Mouse (Mus musculus) liver, embryonic 14.5 days (tissue): ENCODE measurements at regions not wholly inside any gene's neighbourhood (a gene's known extent, or its start where the extent isn't known, plus 50 kb on each side); places are given as distances from the start of the nearest gene placed in this dataset.

Experiments
- ATAC-seq: fragments of 200-750 bp; cut with Nextera tagmentation; 2 replicates; pipeline ENCODE4 v1.8.0; 2017; ENCODE audit warnings: moderate number of reproducible peaks, mild to moderate bottlenecking, moderate library complexity; ENCODE audit not compliant: insufficient read depth
- DNase-seq, 3 experiments: peaks; one replicate each; pipeline ENCODE4 v3.0.0-alpha.2; 2012 to 2013; ENCODE audit warnings: low read depth in 3 of 3, low spot score in 3 of 3
- H3K27ac ChIP-seq: fragments of 300-500 bp; sonication (generic); 2 replicates; pipeline ENCODE4 v1.5.1; 2014; ENCODE audit warnings: moderate library complexity, mild to moderate bottlenecking, control low read depth, inconsistent platforms
- H3K27me3 ChIP-seq: fragments of 300-500 bp; sonication (generic); 2 replicates; pipeline ENCODE4 v1.6.1; 2014; ENCODE audit warnings: mild to moderate bottlenecking, low read length, moderate library complexity; ENCODE audit not compliant: control insufficient read depth, insufficient read depth
- H3K36me3 ChIP-seq: fragments of 300-500 bp; sonication (generic); replicated peaks from 2 replicates; pipeline ENCODE4 v1.6.1; 2014; ENCODE audit warnings: low read depth; ENCODE audit not compliant: control insufficient read depth, insufficient read depth
- H3K4me1 ChIP-seq, 2 experiments: fragments of 200-500 bp in 1 of 2; fragments of 300-500 bp in 1 of 2; sonication (generic) in 1 of 2; replicated peaks; 2 replicates each; pipeline ENCODE4 v1.6.1; 2012 to 2014; ENCODE audit warnings: antibody characterized with exemption in 1 of 2, inconsistent platforms in 1 of 2, low read length in 1 of 2; ENCODE audit not compliant: control insufficient read depth in 2 of 2, insufficient read depth in 2 of 2
- H3K4me2 ChIP-seq: fragments of 300-500 bp; sonication (generic); 2 replicates; pipeline ENCODE4 v1.6.1; 2014; ENCODE audit warnings: low read depth, mild to moderate bottlenecking, control low read depth, moderate library complexity
- H3K4me3 ChIP-seq, 2 experiments: fragments of 200-500 bp in 1 of 2; fragments of 300-500 bp in 1 of 2; sonication (generic) in 1 of 2; 2 replicates each; pipeline ENCODE4 v1.5.1; 2012 to 2014; ENCODE audit warnings: low read depth in 2 of 2, low read length in 2 of 2, mild to moderate bottlenecking in 2 of 2, control low read depth in 1 of 2, inconsistent platforms in 1 of 2, moderate library complexity in 1 of 2; ENCODE audit not compliant: insufficient read depth in 1 of 2
- H3K9ac ChIP-seq: fragments of 300-500 bp; sonication (generic); replicated peaks from 2 replicates; pipeline ENCODE4 v1.6.1; 2014; ENCODE audit warnings: mild to moderate bottlenecking, control low read depth, moderate library complexity
- H3K9me3 ChIP-seq: fragments of 300-500 bp; sonication (generic); 2 replicates; pipeline ENCODE4 v1.6.1; 2016; ENCODE audit warnings: low read length, mixed read lengths; ENCODE audit not compliant: control insufficient read depth
- CTCF ChIP-seq: IDR thresholded peaks from 2 replicates; pipeline ENCODE4 v1.5.1; 2016; ENCODE audit warnings: antibody characterized with exemption, low read depth, control low read depth
- EP300 ChIP-seq: IDR thresholded peaks from 2 replicates; pipeline ENCODE4 v1.6.1; 2016; ENCODE audit warnings: antibody characterized with exemption, low read depth
- WGBS: fragments of 180-500 bp; shearing (Covaris S2); extraction: QIAGEN DNeasy Blood & Tissue Kit; methylation state at CpG from one replicate; pipeline ENCODE4 v1.1.7; 2014; ENCODE audit not compliant: insufficient replicate concordance; 5-methylcytosine and 5-hydroxymethylcytosine counted together

GRCm38 (mm10) chr16:77499537-77500301 lies 102.2 kb downstream of the Gm11146 start:
- H3K27ac ChIP-seq: no peak overlapping the region
- 0 out of 2 replicates have a peak, but pooled peaks have one; percentile 26 for ATAC-seq
- 61% methylated on average over 18 of the region's 18 CpGs for WGBS

GRCm38 (mm10) chr16:77495310-77495709 lies 106.6 kb downstream of the Gm11146 start:
- Histone ChIP-seq H3K4me1 (no peaks in the 10 kb centered on the region), H3K27me3 (no peaks in the 10 kb centered on the region), H3K27ac (no peak overlapping the region), H3K36me3 (no peaks in the 10 kb centered on the region), H3K4me3 (no peak overlapping the region), H3K4me2 (no peak overlapping the region), H3K9me3 (no peaks in the 10 kb centered on the region), H3K9ac (no peak overlapping the region)
- ATAC-seq: no peak
- TF ChIP-seq EP300 (no peak), CTCF (no peak)
- no peak for DNase-seq
- 73% methylated on average over 7 of the region's 7 CpGs for WGBS

More at GRCm38 (mm10) chr16:77499537-77500301, 102.2 kb downstream of the Gm11146 start:
- H3K27me3 ChIP-seq: no peaks in the 10 kb centered on the region
- TF ChIP-seq CTCF (no peak), EP300 (no peak)
- H3K4me1 ChIP-seq: no peaks in the 10 kb centered on the region
- peak; percentile 6 to 17 (median 11) for DNase-seq
- H3K4me3 ChIP-seq: no peak overlapping the region
- H3K4me2 ChIP-seq: no peak overlapping the region
- H3K36me3 ChIP-seq: no peaks in the 10 kb centered on the region
- no peak overlapping the region for H3K9ac ChIP-seq
- H3K9me3 ChIP-seq: no peaks in the 10 kb centered on the region

- 74% methylated on average over 7 of the region's 7 CpGs for WGBS
- Histone ChIP-seq H3K4me1 (no peaks in the 10 kb centered on the region), H3K4me2 (no peak overlapping the region), H3K27me3 (no peaks in the 10 kb centered on the region), H3K27ac (no peak overlapping the region), H3K4me3 (no peak overlapping the region), H3K9ac (no peak overlapping the region), H3K9me3 (no peaks in the 10 kb centered on the region), H3K36me3 (no peaks in the 10 kb centered on the region)
- ATAC-seq (no peak), DNase-seq (no peak)
- TF ChIP-seq EP300: no peak
- no peak for TF ChIP-seq CTCF
Measured at GRCm38 (mm10) chr16:77494042-77494441, 107.9 kb downstream of the Gm11146 start.

- Histone ChIP-seq H3K27ac (no peak overlapping the region), H3K4me2 (no peak overlapping the region), H3K4me3 (no peak overlapping the region), H3K27me3 (no peaks in the 10 kb centered on the region), H3K9me3 (no peaks in the 10 kb centered on the region), H3K36me3 (no peaks in the 10 kb centered on the region), H3K9ac (no peak overlapping the region), H3K4me1 (no peaks in the 10 kb centered on the region)
- 47% methylated on average over 1 of the region's 1 CpGs for WGBS
- ATAC-seq: no peak
- no peak for DNase-seq
- TF ChIP-seq EP300 (no peak), CTCF (no peak)
Measured at GRCm38 (mm10) chr16:77488155-77488554, 113.7 kb downstream of the Gm11146 start.

- no peaks in the 10 kb centered on the region for H3K4me1 ChIP-seq
- WGBS: 54% methylated on average over 7 of the region's 7 CpGs
Measured at GRCm38 (mm10) chr16:77479812-77480211, 122.1 kb downstream of the Gm11146 start.

More at GRCm38 (mm10) chr16:77479812-77480211, 122.1 kb downstream of the Gm11146 start:
- H3K4me3 ChIP-seq: no peak overlapping the region
- no peaks in the 10 kb centered on the region for H3K36me3 ChIP-seq
- TF ChIP-seq EP300: no peak
- no peak for TF ChIP-seq CTCF
- ATAC-seq (no peak), DNase-seq (no peak)
- H3K27me3 ChIP-seq: no peaks in the 10 kb centered on the region
- H3K4me2 ChIP-seq: no peak overlapping the region
- no peak overlapping the region for H3K9ac ChIP-seq
- H3K27ac ChIP-seq: no peak overlapping the region
- H3K9me3 ChIP-seq: no peaks in the 10 kb centered on the region
